Mouse (Mus musculus): Measurements from ENCODE around the gene Eef1akmt2. TPM values are rescaled to one million over a fixed set of nuclear protein-coding genes. Genes with fewer than 3 reads are reported as not detected.

Gene Eef1akmt2
- polyA plus RNA-seq, 1 experiment, result 0.72 TPM

GRCm38 (mm10) chr7:132808051-132808796 lies 44.2 kb downstream of the Eef1akmt2 start:
- no peak for TF ChIP-seq GATA1 (IDR thresholded peaks at IDR 0.05; ENCODE audit: low read length)
- no peak for TF ChIP-seq TAL1 (IDR thresholded peaks at IDR 0.05; ENCODE audit: low read length)
- H3K9me3 ChIP-seq (ENCODE audit: control insufficient read depth, low read length), result no peaks in the 10 kb centered on the region
- peaks cover 96% of the 10 kb centered on the region for H3K4me1 ChIP-seq (ENCODE audit: control insufficient read depth)

GRCm38 (mm10) chr7:132806926-132807857 lies 45.3 kb downstream of the Eef1akmt2 start:
- Histone ChIP-seq H3K4me3 (replicated peaks) (no peak overlapping the region), H3K4me1 (ENCODE audit: control insufficient read depth) (peaks cover 95% of the 10 kb centered on the region), H3K9me3 (ENCODE audit: control insufficient read depth, low read length) (no peaks in the 10 kb centered on the region), H3K27me3 (ENCODE audit: control insufficient read depth) (peaks cover 3% of the 10 kb centered on the region), H3K36me3 (ENCODE audit: control insufficient read depth) (peaks cover 29% of the 10 kb centered on the region)
- TF ChIP-seq GATA1 (IDR thresholded peaks at IDR 0.05; ENCODE audit: low read length), result no peak
- TF ChIP-seq TAL1 (IDR thresholded peaks at IDR 0.05; ENCODE audit: low read length), result no peak

More at GRCm38 (mm10) chr7:132808051-132808796, 44.2 kb downstream of the Eef1akmt2 start:
- H3K36me3 ChIP-seq (ENCODE audit: control insufficient read depth), result peaks cover 20% of the 10 kb centered on the region
- H3K4me3 ChIP-seq (replicated peaks), result no peak overlapping the region
- H3K27me3 ChIP-seq (ENCODE audit: control insufficient read depth), result peaks cover 13% of the 10 kb centered on the region

GRCm38 (mm10) chr7:132806286-132806685 lies 46.2 kb downstream of the Eef1akmt2 start:
- H3K36me3 ChIP-seq (ENCODE audit: control insufficient read depth), result peaks cover 34% of the 10 kb centered on the region
- H3K27me3 ChIP-seq (ENCODE audit: control insufficient read depth), result no peaks in the 10 kb centered on the region
- no peaks in the 10 kb centered on the region for H3K9me3 ChIP-seq (ENCODE audit: control insufficient read depth, low read length)
- H3K4me3 ChIP-seq (replicated peaks), result no peak overlapping the region
- H3K4me1 ChIP-seq (ENCODE audit: control insufficient read depth), result peaks cover 93% of the 10 kb centered on the region
- no peak for TF ChIP-seq GATA1 (IDR thresholded peaks at IDR 0.05; ENCODE audit: low read length)
- no peak for TF ChIP-seq TAL1 (IDR thresholded peaks at IDR 0.05; ENCODE audit: low read length)

- Histone ChIP-seq H3K27me3 (ENCODE audit: control insufficient read depth) (no peaks in the 10 kb centered on the region), H3K9me3 (ENCODE audit: control insufficient read depth, low read length) (no peaks in the 10 kb centered on the region), H3K4me1 (ENCODE audit: control insufficient read depth) (peaks cover 84% of the 10 kb centered on the region), H3K4me3 (replicated peaks) (peak overlapping the region; percentile 1), H3K36me3 (ENCODE audit: control insufficient read depth) (peaks cover 34% of the 10 kb centered on the region)
- TF ChIP-seq GATA1 (IDR thresholded peaks at IDR 0.05; ENCODE audit: low read length) (no peak), TAL1 (IDR thresholded peaks at IDR 0.05; ENCODE audit: low read length) (no peak)
These were observed 47.5 kb downstream of the Eef1akmt2 start for GRCm38 (mm10) chr7:132804951-132805350.

- H3K9me3 ChIP-seq (ENCODE audit: control insufficient read depth, low read length), result no peaks in the 10 kb centered on the region
- H3K36me3 ChIP-seq (ENCODE audit: control insufficient read depth), result peaks cover 37% of the 10 kb centered on the region
- no peaks in the 10 kb centered on the region for H3K27me3 ChIP-seq (ENCODE audit: control insufficient read depth)
- peaks cover 84% of the 10 kb centered on the region for H3K4me1 ChIP-seq (ENCODE audit: control insufficient read depth)
- H3K4me3 ChIP-seq (replicated peaks), result no peak overlapping the region
- TF ChIP-seq GATA1 (IDR thresholded peaks at IDR 0.05; ENCODE audit: low read length) (no peak), TAL1 (IDR thresholded peaks at IDR 0.05; ENCODE audit: low read length) (no peak)
These were observed 48.0 kb downstream of the Eef1akmt2 start for GRCm38 (mm10) chr7:132804461-132804860.

GRCm38 (mm10) chr7:132803962-132804361 lies 48.5 kb downstream of the Eef1akmt2 start:
- peaks cover 37% of the 10 kb centered on the region for H3K36me3 ChIP-seq (ENCODE audit: control insufficient read depth)
- peaks cover 81% of the 10 kb centered on the region for H3K4me1 ChIP-seq (ENCODE audit: control insufficient read depth)
- H3K4me3 ChIP-seq (replicated peaks), result no peak overlapping the region
- no peak for TF ChIP-seq GATA1 (IDR thresholded peaks at IDR 0.05; ENCODE audit: low read length)
- TF ChIP-seq TAL1 (IDR thresholded peaks at IDR 0.05; ENCODE audit: low read length), result no peak
- H3K9me3 ChIP-seq (ENCODE audit: control insufficient read depth, low read length), result no peaks in the 10 kb centered on the region
- no peaks in the 10 kb centered on the region for H3K27me3 ChIP-seq (ENCODE audit: control insufficient read depth)

- TF ChIP-seq TAL1 (IDR thresholded peaks at IDR 0.05; ENCODE audit: low read length), result no peak
- no peak for TF ChIP-seq GATA1 (IDR thresholded peaks at IDR 0.05; ENCODE audit: low read length)
- H3K4me3 ChIP-seq (replicated peaks), result no peak overlapping the region
- H3K36me3 ChIP-seq (ENCODE audit: control insufficient read depth), result peaks cover 40% of the 10 kb centered on the region
- H3K4me1 ChIP-seq (ENCODE audit: control insufficient read depth), result peaks cover 75% of the 10 kb centered on the region
- H3K9me3 ChIP-seq (ENCODE audit: control insufficient read depth, low read length), result no peaks in the 10 kb centered on the region
- no peaks in the 10 kb centered on the region for H3K27me3 ChIP-seq (ENCODE audit: control insufficient read depth)
These were observed 49.1 kb downstream of the Eef1akmt2 start for GRCm38 (mm10) chr7:132803336-132803735.

GRCm38 (mm10) chr7:132802691-132803090 lies 49.8 kb downstream of the Eef1akmt2 start:
- H3K4me1 ChIP-seq (ENCODE audit: control insufficient read depth), result peaks cover 72% of the 10 kb centered on the region

GRCm38 (mm10) chr7:132802066-132802465 lies 50.4 kb downstream of the Eef1akmt2 start:
- no peak for TF ChIP-seq TAL1 (IDR thresholded peaks at IDR 0.05; ENCODE audit: low read length)
- TF ChIP-seq GATA1 (IDR thresholded peaks at IDR 0.05; ENCODE audit: low read length), result no peak
- Histone ChIP-seq H3K4me1 (ENCODE audit: control insufficient read depth) (peaks cover 66% of the 10 kb centered on the region), H3K4me3 (replicated peaks) (no peak overlapping the region), H3K9me3 (ENCODE audit: control insufficient read depth, low read length) (no peaks in the 10 kb centered on the region), H3K27me3 (ENCODE audit: control insufficient read depth) (no peaks in the 10 kb centered on the region), H3K36me3 (ENCODE audit: control insufficient read depth) (peaks cover 37% of the 10 kb centered on the region)

More at GRCm38 (mm10) chr7:132802691-132803090, 49.8 kb downstream of the Eef1akmt2 start:
- Histone ChIP-seq H3K9me3 (ENCODE audit: control insufficient read depth, low read length) (no peaks in the 10 kb centered on the region), H3K36me3 (ENCODE audit: control insufficient read depth) (peaks cover 38% of the 10 kb centered on the region), H3K4me3 (replicated peaks) (no peak overlapping the region), H3K27me3 (ENCODE audit: control insufficient read depth) (no peaks in the 10 kb centered on the region)
- TF ChIP-seq TAL1 (IDR thresholded peaks at IDR 0.05; ENCODE audit: low read length), result no peak
- no peak for TF ChIP-seq GATA1 (IDR thresholded peaks at IDR 0.05; ENCODE audit: low read length)
